Mouse (Mus musculus) ES-Bruce4 (cell line): ENCODE results near the gene Cldn24. TPM values are rescaled to one million over a fixed set of nuclear protein-coding genes. Genes with fewer than 3 reads are reported as not detected.

Source experiments
- H3K27ac ChIP-seq: 2 replicates; pipeline ENCODE4 v1.5.1; 2012; ENCODE audit warnings: low read length, inconsistent platforms; ENCODE audit not compliant: insufficient read depth
- H3K27me3 ChIP-seq: 2 replicates; pipeline ENCODE4 v1.6.1; 2012; ENCODE audit warnings: mild to moderate bottlenecking, low read length, inconsistent platforms; ENCODE audit not compliant: control insufficient read depth, poor library complexity, insufficient read depth, severe bottlenecking
- H3K36me3 ChIP-seq: 2 replicates; pipeline ENCODE4 v1.6.1; 2012; ENCODE audit warnings: inconsistent platforms, mild to moderate bottlenecking, low read length, moderate library complexity; ENCODE audit not compliant: control insufficient read depth, poor library complexity, insufficient read depth, severe bottlenecking
- H3K4me1 ChIP-seq: one replicate; pipeline ENCODE4 v1.8.1; 2011; ENCODE audit warnings: low read length; ENCODE audit not compliant: control insufficient read depth, insufficient read depth
- H3K4me3 ChIP-seq: 2 replicates; pipeline ENCODE4 v1.5.1; 2011; ENCODE audit warnings: low read depth, mild to moderate bottlenecking, low read length
- H3K9ac ChIP-seq: 2 replicates; pipeline ENCODE4 v1.6.1; 2012; ENCODE audit warnings: low read depth, mild to moderate bottlenecking, inconsistent platforms; ENCODE audit not compliant: poor library complexity, severe bottlenecking
- H3K9me3 ChIP-seq: replicated peaks from 2 replicates; pipeline ENCODE4 v1.6.1; 2012; ENCODE audit warnings: mild to moderate bottlenecking, low read length, inconsistent platforms; ENCODE audit not compliant: control insufficient read depth, poor library complexity, insufficient read depth, severe bottlenecking
- CTCF ChIP-seq: IDR thresholded peaks from one replicate; pipeline ENCODE4 v1.8.1; 2011; ENCODE audit warnings: low read depth, low read length
- EP300 ChIP-seq: IDR thresholded peaks from 2 replicates; pipeline ENCODE4 v1.6.1; 2011; ENCODE audit warnings: low read depth, low read length; ENCODE audit not compliant: insufficient read depth
- POLR2A ChIP-seq: IDR thresholded peaks from one replicate; pipeline ENCODE4 v1.8.1; 2011; ENCODE audit warnings: low read length; ENCODE audit not compliant: insufficient read depth
- polyA plus RNA-seq: library from polyadenylated mRNA; stranded (reverse); fragments of >200 nt; gene quantifications from 2 replicates; pipeline ENCODE4 v1.2.4, GENCODE M21; 2011; ENCODE audit warnings: low read depth; ENCODE audit not compliant: missing spikeins, insufficient read depth, insufficient read length

Cldn24 gene
- polyA plus RNA-seq, 1 experiment, result not detected

DNA sequence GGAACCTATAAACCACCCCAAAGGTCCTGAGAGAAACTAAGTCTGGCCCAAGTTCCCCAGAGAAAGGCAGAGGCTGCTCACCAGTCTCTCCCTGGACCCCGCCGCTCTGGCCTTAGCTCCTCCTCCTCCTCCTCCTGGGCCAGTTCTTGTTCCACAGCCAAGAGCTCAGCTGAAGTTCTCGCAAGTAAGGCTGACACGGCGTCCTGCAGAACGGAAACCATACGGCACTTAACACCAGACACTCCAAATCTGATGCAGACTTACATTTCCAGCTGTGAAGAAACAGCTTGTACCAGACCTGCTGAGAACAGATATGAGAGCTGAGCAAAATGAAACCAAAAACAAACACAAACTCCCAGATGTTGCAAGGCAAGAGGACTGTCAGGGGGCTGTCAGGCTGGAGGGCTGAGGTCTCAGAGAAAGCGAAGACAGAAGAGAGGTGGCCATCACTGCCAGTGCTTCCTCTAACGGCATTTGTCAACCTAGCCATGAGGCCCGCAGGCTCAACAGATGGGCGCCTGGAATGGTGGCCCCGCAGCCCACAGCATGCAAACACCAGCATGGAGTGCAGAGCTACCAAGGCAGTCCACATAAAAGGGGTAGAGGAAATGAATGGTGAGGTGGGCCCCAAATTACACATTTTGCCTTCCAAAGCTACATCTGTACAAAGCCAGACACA lies 30.0 kb downstream of the Cldn24 start:
- no peaks in the 10 kb centered on the region for H3K4me1 ChIP-seq
- no peak overlapping the region for H3K4me3 ChIP-seq
- no peaks in the 10 kb centered on the region for H3K9me3 ChIP-seq
- H3K36me3 ChIP-seq, result peaks cover 18% of the 10 kb centered on the region
- TF ChIP-seq EP300, result no peak
- no peak for TF ChIP-seq POLR2A
- no peak for TF ChIP-seq CTCF
- H3K27ac ChIP-seq, result no peak overlapping the region
- no peak overlapping the region for H3K9ac ChIP-seq
- H3K27me3 ChIP-seq, result no peaks in the 10 kb centered on the region

GRCm38 (mm10) chr8:47852737-47853136 lies 30.8 kb downstream of the Cldn24 start:
- H3K36me3 ChIP-seq, result peaks cover 18% of the 10 kb centered on the region
- no peak overlapping the region for H3K9ac ChIP-seq
- no peaks in the 10 kb centered on the region for H3K9me3 ChIP-seq
- no peaks in the 10 kb centered on the region for H3K4me1 ChIP-seq
- H3K27me3 ChIP-seq, result no peaks in the 10 kb centered on the region
- no peak overlapping the region for H3K27ac ChIP-seq
- no peak for TF ChIP-seq CTCF
- TF ChIP-seq POLR2A, result no peak
- no peak for TF ChIP-seq EP300
- H3K4me3 ChIP-seq, result no peak overlapping the region

DNA sequence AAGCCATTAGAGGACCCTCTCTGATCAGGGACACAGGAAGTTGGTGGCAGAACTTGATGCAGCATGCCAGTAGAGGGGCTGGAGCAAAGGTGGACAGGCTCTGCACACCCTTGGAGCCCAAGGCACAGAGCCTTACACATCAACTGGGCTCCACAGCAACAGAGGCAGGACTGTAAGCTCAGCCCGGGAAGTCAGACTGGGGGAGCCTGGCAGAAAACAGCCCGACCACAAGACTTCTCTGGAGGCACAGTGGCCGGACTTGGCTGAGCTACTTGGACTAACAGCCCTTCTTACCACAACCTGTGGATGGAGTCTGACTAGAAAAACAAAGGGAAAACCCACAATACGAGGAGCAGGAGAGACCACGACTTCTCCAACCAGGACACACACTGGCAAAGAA lies 31.4 kb downstream of the Cldn24 start:
- H3K4me3 ChIP-seq, result no peak overlapping the region
- no peaks in the 10 kb centered on the region for H3K27me3 ChIP-seq
- H3K9ac ChIP-seq, result no peak overlapping the region
- no peak for TF ChIP-seq EP300
- TF ChIP-seq CTCF, result no peak
- TF ChIP-seq POLR2A, result no peak
- no peaks in the 10 kb centered on the region for H3K9me3 ChIP-seq
- no peaks in the 10 kb centered on the region for H3K4me1 ChIP-seq
- peaks cover 24% of the 10 kb centered on the region for H3K36me3 ChIP-seq
- no peak overlapping the region for H3K27ac ChIP-seq

GRCm38 (mm10) chr8:47859259-47859658 lies 37.3 kb downstream of the Cldn24 start:
- no peaks in the 10 kb centered on the region for H3K27me3 ChIP-seq
- H3K9ac ChIP-seq, result no peak overlapping the region
- no peak overlapping the region for H3K4me3 ChIP-seq
- H3K27ac ChIP-seq, result no peak overlapping the region
- TF ChIP-seq POLR2A (no peak), CTCF (no peak), EP300 (no peak)
- H3K4me1 ChIP-seq, result no peaks in the 10 kb centered on the region
- peaks cover 30% of the 10 kb centered on the region for H3K36me3 ChIP-seq
- no peaks in the 10 kb centered on the region for H3K9me3 ChIP-seq

GRCm38 (mm10) chr8:47866568-47866967 lies 44.6 kb downstream of the Cldn24 start:
- Histone ChIP-seq H3K4me1 (no peaks in the 10 kb centered on the region), H3K9me3 (no peaks in the 10 kb centered on the region), H3K27me3 (no peaks in the 10 kb centered on the region), H3K9ac (no peak overlapping the region), H3K4me3 (no peak overlapping the region), H3K36me3 (peaks cover 29% of the 10 kb centered on the region), H3K27ac (no peak overlapping the region)
- TF ChIP-seq POLR2A, result no peak
- no peak for TF ChIP-seq CTCF
- no peak for TF ChIP-seq EP300

- H3K27me3 ChIP-seq, result no peaks in the 10 kb centered on the region
- H3K4me1 ChIP-seq, result no peaks in the 10 kb centered on the region
- H3K36me3 ChIP-seq, result peaks cover 31% of the 10 kb centered on the region
- no peaks in the 10 kb centered on the region for H3K9me3 ChIP-seq
- no peak for TF ChIP-seq EP300
- TF ChIP-seq POLR2A, result no peak
- TF ChIP-seq CTCF, result peak; percentile 98
- no peak overlapping the region for H3K9ac ChIP-seq
- no peak overlapping the region for H3K27ac ChIP-seq
- no peak overlapping the region for H3K4me3 ChIP-seq
Measured at GRCm38 (mm10) chr8:47867067-47867466, 45.1 kb downstream of the Cldn24 start.

Other genes with a start within 250 kb of the Cldn24 start
- gene Ing2, start 146.6 kb upstream of the Cldn24 start, polyA plus RNA-seq, result 25.3 and 31.4 TPM in 2 replicates
- gene Cdkn2aip, start 108.2 kb upstream of the Cldn24 start, polyA plus RNA-seq, result 12.0 and 12.2 TPM in 2 replicates
- gene Cldn22, start 2.3 kb downstream of the Cldn24 start, polyA plus RNA-seq, result not detected in 2 replicates
- gene Wwc2, start 168.8 kb downstream of the Cldn24 start, polyA plus RNA-seq, result 42.2 and 43.0 TPM in 2 replicates